Mouse (Mus musculus) urinary bladder, adult 2 months (tissue): ENCODE measurements around the gene Rnf39. TPM values are rescaled to one million over a fixed set of nuclear protein-coding genes. Genes with fewer than 3 reads are reported as not detected.

Experiments used
- DNase-seq: peaks from one replicate; pipeline ENCODE4 v3.0.0; 2022; ENCODE audit warnings: low spot score
- polyA plus RNA-seq: library from polyadenylated mRNA; depleted of rRNA; stranded (reverse); fragments of >200 nt; gene quantifications from 2 replicates; pipeline ENCODE4 v1.2.3, GENCODE M21; 2012

The Rnf39 gene
- polyA plus RNA-seq, 1 experiment = 11.0 TPM

DNA sequence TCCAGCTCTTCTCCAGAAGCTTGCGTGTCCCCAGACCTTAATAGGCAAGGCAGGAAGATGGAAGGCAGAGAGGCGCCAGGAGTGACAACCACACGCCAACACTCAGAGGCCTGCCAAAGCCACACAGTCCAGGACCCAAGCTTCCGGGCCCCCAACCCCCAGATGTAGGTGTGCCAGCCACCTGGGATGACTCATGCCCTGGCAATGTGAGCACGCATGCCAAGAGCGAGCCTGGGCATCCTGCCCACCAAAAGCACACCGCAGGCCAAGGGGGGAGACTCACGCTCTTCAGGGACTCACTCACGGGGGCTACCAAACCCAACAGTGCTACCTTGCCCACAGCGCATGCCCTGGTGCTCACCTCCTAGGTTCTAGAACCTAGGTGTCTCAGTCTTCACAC lies 327 bp upstream of the Rnf39 start:
- no peak for DNase-seq

DNA sequence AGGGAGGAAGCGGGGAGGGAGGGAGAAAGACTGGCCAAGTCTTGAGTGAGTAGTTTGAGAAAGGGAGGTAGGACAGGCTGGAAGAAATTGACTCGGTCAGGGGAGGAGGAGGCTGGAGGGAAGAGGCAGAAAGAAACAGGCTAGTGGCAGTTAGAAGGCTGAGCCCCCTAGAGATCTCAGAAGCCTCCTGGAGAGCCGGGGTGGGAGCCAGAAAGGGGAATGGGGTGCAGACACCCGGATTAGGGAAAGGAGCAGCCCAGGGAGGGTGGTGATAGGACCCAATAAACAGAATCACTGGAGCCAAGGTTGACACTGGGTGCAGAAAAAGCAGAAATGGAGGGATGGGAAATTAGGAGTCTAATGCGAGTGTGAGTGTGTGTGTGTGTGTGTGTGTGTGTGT lies 973 bp downstream of the Rnf39 start:
- no peak for DNase-seq

DNA sequence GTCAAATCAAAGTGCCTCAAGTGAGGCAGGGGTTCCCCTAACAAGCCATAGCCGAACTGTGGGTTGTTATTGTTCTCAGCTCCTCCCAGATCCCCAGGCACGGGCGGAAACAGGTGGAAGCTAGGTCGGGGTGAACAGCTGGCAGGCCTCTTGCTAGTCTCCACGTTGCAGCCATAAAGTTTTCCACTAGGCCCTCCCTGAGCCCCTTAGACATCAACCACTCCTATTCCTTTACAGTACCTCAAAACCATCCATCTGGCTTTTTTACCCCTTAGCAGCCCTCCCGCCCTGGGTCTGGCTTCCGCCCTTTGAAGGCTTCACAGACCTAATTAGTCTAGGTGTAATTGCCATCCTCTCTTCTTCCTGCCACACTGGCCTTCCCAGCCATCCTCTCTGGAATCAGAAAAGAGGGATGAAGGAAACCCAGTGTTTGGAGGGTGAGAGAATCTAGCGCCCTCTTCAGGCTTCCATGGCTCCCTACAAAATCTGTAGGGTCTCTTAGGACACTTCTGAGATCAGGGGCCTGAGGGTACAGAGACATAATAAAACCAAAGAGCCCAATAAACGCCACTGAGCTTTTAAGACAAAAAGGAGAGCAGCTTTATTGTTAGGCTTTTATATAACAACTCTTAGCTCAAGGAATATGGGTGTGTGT lies 1.5 kb downstream of the Rnf39 start:
- DNase-seq = no peak

DNA sequence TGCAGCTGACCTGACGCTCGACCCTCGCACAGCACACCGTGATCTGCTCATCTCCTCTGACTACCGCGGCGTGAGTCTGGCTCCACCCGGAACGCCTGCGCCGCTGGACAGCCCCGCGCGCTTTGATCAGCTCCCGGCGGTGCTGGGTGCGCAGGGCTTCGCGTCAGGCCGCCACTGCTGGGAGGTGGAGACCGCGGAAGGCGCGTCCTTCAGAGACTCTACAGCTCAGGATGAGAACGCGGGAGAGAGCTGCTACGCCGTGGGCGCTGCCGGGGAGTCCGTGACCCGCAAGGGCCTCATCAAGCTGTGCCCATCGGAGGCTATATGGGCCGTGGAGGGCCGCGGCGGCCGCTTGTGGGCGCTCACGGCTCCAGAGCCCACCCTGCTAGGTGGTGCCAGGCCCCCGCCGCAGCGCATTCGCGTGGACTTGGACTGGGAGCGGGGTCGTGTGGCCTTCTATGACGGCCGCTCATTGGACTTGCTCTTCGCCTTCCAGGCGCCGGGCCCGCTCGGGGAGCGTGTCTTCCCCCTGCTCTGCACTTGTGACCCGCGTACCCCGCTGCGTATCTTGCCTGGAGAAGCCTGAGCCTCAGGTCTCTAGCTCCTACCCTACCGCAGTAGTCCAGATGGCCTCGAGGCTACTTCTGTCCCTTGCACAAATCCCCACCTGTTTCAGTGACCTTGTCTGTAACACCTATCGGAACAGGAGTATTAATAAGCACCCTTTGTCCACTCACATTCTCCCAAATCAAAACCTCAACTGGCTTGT lies 4.5 kb downstream of the Rnf39 start:
- peak; percentile 34 for DNase-seq

DNA sequence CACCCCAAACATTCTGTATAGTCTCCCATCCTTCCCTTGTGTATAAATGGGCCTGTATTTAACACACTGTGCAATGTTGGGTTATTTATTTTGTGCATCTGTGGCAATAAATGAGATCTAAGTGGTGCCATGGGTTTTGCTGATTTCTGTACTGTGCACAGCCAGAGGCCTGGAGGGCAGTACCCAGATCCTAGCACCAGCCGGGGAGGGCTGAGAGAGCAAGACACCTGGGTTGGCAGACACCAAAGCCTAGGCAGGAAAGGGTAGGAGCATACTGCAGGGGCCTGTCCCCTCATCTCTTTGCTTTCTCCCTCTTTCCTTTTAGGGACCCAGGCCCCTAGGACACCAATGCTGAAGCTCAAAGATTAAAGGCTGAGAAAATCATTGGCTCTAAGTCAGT lies 5.6 kb downstream of the Rnf39 start:
- no peak for DNase-seq

DNA sequence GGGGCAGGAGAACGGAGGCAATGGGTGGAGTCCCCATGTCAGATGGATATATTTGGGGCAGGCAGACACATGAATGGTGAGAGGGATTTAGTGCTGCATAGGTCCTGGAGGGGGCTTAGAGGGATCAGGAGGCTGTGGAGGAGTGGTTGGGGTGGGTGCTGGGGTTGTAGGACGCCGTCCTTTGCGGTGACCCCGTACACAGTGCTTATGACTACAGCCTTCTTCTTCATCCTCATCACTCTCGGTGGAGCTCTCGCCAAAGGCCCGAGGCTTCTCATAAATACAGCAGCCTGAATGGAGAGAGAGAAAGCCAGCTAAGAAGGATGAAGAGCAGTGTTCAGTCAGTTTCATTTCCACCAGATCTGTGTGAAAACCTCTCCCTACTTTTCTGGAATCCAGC lies 6.5 kb downstream of the Rnf39 start:
- no peak for DNase-seq

DNA sequence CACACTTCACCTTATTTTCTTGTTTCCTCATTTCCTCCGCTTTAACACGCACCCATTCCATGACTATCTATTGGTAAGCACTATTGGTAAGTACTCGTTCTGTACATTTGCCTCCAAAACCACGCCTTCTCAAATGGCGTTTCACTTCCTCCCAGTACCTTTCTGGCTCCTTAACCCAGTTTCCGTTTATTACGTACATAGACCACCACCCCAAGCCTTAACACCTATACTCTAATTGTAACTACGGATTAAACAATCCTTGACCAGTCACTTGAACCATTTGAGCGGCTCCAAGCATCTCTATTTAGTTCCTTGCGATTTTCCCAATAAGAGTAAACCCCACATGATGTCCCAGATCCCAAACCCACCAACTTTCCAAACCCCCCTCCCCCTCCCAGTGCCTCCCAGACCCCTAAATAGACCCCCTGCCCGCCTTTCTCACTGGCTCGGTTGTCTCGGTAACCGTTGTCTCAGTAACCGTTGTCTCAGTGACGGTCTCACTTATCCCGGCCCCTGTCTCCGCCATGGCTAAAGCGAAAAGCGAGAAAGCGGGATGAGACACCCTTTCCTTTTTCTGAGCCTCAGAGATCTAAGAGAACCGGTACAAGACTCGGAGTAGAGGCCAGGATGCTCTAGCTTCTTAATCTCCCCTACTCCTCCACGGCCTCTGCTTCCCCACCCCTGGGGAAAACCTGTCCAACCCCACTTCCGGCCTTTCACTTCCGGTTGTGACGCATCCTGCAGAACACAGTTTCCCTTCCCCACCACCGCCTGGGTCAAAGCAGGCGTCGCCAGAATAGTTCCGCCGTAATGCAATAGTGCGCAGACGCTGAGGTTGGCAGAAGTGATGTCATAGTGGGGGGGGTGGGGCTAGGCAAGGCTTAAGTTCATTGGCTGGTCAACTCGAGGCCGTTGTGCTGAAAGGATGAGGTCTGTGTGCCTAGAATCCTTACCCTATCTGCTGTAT lies 8.5 kb downstream of the Rnf39 start, which contains the start of gene Ppp1r11:
Gene Ppp1r11, minus strand, starts transcription at position 761 of the 967 bp plus-strand sequence.
- DNase-seq = peak; percentile 82

DNA sequence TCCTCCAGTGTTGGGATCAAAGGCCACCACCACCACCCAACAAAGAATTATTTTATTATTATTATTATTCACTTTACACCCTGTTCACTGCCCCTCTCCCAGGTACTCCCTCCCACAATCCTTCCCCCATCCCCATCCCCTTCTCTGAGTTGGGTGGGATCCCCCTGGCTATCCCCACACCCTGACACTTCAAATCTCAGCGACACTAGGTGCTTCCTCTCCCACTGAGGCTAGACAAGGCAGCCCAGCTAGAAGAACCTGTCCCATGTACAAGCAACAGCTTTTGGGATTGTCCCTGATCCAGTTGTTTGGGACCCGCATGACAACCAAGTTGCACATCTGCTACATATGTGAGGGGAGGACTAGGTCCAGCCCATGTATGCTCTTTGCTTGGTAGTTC lies 9.9 kb downstream of the Rnf39 start:
- DNase-seq = no peak

DNA sequence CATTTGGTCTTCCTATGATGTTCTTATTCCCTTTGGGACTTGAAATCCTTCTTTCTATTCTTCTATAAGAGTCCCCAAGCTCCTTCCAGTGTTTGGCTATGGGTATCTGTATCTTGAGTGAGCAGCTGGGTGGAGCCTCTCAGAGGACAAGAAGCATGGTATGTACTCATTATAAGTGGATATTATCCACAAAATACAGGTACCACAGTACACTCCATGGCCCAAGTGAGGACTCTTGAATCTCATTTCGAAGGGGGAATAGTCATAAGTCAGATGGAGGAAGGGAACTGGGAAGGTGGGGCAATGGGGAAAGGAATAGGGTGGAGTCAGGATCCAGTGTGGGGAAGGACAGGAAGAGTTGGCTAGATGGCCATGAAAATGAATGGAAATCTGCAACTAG lies 10.3 kb downstream of the Rnf39 start:
- no peak for DNase-seq

DNA sequence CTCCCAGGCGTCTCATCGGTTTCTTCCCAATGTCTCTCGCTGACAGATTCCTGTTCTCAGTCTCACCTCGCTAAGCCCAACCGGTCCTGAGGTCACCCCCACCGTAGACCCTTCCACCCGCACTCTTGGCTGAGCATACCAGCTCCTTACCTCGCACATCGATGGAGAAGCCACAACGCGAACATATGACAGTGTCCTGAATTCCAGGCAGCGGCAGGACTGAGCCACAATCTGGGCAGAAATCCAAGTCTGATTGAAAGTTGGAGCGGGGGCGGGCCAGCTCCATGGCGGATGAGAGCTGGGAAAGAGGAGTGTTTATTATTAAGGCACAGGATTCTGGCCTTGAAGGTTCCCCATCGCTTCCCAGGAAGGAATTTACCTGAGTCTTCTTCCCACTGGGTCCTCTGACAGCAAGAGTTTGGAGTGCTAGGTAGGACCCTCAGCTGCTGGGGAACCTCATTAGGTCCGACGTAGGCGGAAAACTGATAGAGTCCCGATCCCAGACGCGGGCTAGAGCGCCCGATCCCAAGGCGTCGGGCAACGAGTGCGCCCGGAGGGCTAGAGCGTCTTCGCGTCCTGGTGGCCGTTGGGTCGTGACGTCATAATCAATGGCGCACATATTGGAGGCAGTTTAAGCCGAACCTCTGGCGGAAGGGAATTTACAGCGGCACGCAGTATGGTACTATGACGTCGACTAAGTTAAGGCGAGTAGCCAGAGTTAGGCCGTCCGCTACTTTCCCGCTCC lies 15.5 kb downstream of the Rnf39 start, which contains the start of the genes Znrd1 and Znrd1as:
Gene Znrd1, minus strand, starts transcription at position 561 of the 745 bp plus-strand sequence.
Gene Znrd1as, plus strand, starts transcription at position 594 of the 745 bp plus-strand sequence.
- DNase-seq = peak; percentile 76

DNA sequence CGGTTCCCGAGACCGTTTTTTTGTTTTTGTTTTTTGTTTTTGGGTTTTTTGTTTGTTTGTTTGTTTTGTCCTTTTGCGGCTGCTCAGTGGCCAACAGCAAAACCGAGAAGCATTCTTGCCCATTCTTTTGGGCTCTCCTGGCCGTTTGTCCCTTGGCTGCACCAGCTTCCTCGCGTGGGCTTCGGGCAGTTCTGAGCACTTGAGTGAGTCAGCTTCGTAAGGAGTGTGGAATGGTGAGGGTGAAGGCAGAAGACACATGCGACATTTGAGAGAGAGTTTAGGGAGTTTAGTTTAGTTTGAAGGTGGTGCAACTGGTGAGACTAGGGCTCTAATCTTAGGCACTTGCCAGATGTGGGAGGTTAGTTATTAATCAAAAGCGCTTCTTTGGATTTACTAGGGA lies 16.2 kb downstream of the Rnf39 start:
- DNase-seq = no peak

DNA sequence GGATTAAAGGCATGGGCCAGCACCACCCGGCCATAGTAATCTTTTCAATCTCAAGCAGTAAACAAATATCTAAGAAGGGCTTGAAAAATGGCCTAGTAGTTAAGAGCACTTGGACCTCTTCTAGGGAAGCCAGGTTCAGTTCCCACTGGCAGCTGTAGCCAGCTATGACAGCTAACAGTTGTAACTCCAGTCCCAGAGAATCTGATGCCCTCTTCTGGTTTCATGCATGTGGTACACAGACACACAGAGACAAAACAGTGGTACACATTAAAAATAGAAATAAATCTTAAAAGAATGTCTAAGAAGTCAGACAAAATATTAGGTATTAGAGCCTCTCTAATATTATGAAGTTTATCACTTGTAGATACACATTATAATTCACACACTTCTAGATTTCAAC lies 18.4 kb downstream of the Rnf39 start:
- no peak for DNase-seq

DNA sequence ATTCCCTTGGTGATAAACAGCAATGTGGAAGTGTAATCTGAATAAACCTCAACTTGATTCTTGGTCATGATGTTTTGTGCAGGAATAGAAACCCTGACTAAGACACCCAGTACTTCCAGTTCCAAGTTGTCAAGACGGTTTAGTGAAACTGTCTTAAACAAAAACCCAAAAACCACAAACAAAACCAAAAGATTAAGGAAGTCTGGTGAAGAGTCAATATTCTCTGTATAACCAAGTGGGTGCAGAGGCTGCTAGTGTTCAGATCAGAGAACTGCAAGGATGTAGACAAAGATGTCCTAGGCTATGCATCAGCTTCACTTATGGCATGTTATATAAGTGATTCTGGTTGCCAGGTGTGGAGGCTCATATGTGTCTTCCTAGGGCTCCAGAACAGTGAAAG lies 24.2 kb downstream of the Rnf39 start:
- DNase-seq = no peak

DNA sequence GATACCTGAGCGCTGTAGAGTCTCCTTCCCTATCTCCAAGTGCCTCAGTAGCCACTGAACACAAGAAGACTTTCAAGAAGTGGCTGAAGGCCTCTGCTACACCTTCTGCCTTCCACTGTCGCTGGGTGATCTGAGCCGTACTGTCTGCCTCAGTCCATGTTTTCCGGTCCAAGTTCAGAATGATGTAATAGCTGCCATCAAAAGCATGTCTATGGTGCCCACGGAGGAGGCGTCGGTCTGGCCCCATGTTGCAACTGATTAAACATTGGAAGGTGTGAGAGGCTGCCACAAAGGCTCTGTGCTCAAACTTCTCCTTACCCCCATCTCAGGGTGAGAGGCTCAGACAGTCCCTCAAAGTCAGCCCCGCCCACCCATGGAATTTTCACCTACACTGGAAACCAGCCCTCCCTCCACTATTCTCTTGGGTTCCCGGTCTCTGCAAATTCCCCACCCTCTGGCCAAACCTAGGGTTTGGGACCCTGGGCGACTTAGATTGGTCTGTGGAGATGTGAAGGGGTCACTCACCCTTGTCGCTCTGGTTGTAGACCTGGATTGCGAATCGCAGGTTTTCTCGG lies 27.7 kb downstream of the Rnf39 start:
- DNase-seq = no peak

DNA sequence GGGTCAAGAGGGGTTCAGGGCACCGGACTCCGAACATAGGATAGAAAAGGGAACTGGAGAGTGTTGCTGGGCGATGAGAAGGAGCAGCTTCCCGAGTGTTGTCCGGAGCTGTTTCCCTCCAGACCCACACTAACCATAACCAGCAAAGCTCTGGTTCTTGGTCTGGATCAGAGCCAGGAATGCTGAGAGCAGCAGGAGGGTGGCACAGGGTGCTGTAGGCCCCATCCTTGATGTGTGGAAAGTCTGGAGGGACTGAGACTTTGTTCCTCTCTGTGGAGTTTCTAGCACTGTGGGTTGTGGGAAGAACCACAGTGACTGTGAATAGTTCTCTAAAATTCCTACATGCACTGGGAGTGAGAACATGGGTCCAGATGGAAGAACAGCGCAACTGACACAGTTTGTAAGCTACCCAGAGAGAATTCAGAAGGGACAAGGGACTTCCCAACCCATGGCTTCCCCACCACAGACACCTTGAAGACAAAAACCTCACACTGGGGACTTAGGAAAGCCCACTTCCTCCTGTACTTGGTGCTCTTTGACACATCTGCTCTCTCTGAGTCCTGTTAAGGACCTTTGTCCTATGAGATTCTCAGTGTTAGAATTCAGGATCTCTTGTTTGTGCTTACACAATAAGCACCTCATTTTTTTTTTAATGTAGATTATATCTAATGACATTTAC lies 28.6 kb downstream of the Rnf39 start:
- DNase-seq = no peak

DNA sequence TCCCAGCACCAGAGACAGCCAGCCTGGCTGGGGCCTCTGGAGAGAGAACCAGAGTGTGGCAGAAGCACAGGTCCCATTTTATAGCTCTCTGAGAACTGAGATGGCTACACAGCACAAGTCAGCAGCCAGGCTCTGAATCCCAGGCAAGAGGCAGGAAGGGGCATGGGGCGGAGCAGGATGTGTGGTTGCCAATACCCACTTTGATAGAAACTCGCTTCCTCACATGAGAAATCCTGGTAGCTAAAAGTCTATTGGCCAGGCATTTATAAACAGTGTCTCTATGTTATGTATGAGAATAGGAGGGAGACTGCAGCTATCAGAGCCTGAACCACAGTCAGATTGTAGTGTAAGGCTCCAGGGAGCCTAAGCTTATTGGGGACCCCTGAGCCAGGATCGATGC lies 30.1 kb downstream of the Rnf39 start:
- no peak for DNase-seq

DNA sequence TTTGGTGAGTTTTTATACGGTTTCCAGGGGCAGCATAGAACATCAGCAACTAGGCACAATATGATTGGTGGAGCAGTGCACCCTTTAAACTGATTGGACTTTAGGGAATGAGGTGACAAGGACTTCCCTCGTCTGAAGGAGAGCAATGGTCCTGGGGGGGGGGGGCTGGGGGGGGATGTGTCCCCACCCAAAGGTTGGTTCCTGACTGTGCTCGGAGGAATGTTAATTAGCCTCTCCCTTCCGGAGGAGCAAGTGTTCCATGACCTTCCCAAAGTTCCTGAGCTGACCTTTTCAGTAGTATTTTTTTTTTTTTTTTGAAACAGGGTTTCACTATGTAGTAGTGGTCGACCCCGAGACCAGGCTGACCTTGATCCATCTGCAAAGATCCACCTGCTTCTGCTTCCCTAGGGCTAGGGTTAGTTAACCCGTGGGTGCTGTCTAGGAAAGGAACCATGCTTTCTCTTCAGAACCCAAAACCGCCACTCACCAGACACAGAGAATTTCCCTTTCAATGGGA lies 30.6 kb downstream of the Rnf39 start:
- DNase-seq = no peak

DNA sequence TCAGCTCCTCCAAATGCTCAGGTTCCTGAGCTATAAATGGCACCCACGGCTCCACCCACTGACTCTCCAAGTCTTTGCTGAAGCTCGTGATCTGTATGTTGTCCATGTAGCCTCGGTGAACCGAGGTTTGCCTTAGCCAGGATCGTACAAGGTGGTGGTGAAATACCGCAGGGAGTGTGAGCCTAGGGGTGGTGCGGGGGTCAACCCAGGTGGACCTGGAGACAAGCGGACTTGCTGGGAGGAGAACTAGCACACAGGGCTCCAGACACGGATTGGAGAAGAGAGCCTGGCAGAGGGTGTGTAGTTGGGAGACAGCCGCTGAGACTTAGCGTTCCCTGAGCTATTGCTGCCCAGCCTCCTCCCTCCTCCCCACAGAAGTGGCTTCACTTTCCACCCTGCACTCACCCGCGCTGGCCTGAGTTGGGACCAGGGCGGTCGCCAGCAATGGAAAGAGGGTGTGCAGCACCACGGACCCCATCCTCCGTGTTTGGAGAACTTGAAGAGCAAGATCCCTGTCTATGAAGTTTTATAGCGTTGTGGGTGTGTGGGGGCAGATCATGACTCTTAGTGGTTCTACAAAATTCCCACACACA lies 38.6 kb downstream of the Rnf39 start, which contains the start of gene 2410137M14Rik:
Gene 2410137M14Rik, minus strand, starts transcription at position 17 of the 593 bp plus-strand sequence.
- no peak for DNase-seq

DNA sequence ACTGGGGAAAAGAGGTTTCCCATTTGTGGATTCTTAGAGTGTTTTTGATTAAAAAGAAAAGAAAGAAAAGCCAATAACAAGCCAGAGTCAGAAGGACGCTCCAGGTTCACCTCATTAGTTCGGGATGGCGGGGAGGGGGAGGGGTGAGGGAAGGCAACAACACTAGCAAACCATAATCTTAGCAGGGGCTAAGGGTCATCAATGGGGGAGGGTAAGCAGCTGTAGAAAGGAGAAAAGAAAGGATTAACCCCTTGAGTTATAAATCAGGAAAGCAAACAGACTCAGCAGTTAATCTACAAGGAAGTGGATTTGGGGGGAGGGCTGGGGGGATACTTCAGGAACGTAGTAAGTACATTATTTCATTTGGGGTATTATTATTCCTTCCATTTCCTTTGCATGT lies 39.1 kb downstream of the Rnf39 start:
- DNase-seq = no peak
